Comparison of ENCODE assay signal across 12 mouse cellular contexts in genomic region chr19:37514811-37515292, GRCm38 (mm10). TPM values are rescaled to one million over a fixed set of nuclear protein-coding genes. Genes with fewer than 3 reads are reported as not detected.
DNase-seq lines count a peak whose midpoint lies in the region; ATAC-seq and TF ChIP-seq lines count a peak whose summit lies in the region.
"Had no signal": no experiment of that assay in that cellular context is flagged by ENCODE, and none has a peak within 500 bp of the region (broad histone marks: within the 10 kb centered on the region; RNA-seq: fewer than 3 reads in every experiment).

No protein-coding gene starts in this region.

- H3K36me3 ChIP-seq in heart, embryonic 14.5 days (ENCODE audit: control insufficient read depth, insufficient read depth, low read length): no peaks in the 10 kb centered on the region
- H3K36me3 ChIP-seq: embryonic facial prominence, embryonic 13.5 days had no signal

- H3K4me1 ChIP-seq in heart, embryonic 14.5 days (ENCODE audit: control insufficient read depth in 2 of 2, insufficient read depth in 2 of 2, low read length in 2 of 2): peaks cover 8 to 20% of the 10 kb centered on the region in 2 experiments
- H3K4me1 ChIP-seq in bone marrow macrophage, adult 2 months (ENCODE audit: control insufficient read depth, insufficient read depth, low read length): peaks cover 27% of the 10 kb centered on the region

- H3K9ac ChIP-seq in heart, embryonic 14.5 days (ENCODE audit: low read length): no peak overlapping the region
- H3K9ac ChIP-seq: embryonic facial prominence, embryonic 13.5 days had no signal

- TF ChIP-seq POLR2A in bone marrow macrophage, adult 2 months (IDR thresholded peaks at IDR 0.05; ENCODE audit: borderline replicate concordance, low read depth, low read length): no peak

- H3K27ac ChIP-seq in heart, embryonic 14.5 days (replicated peaks in 1 of 2; ENCODE audit: control insufficient read depth in 1 of 2, insufficient read depth in 1 of 2, low read depth in 2 of 2, low read length in 2 of 2): no peak overlapping the region; a peak in 2 of 4 replicates
- peak overlapping the region; percentile 44 for H3K27ac ChIP-seq in bone marrow macrophage, adult 2 months (ENCODE audit: insufficient read depth, low read depth, low read length)
- H3K27ac ChIP-seq: embryonic facial prominence, embryonic 13.5 days; gastrocnemius, adult 2 months had no signal

- no peak for DNase-seq in heart, adult 11 months
- DNase-seq in 3134 (ENCODE audit: extremely low read depth, insufficient read length, low spot score): peak; percentile 81
- DNase-seq in lung, postnatal 36 days: peak; percentile 70
- DNase-seq in left cerebral cortex, postnatal 36 days (ENCODE audit: low spot score in 2 of 2): no peak
- no peak for DNase-seq in heart, adult 9 months (ENCODE audit: low spot score in 2 of 2)
- DNase-seq: gastrocnemius, adult 2 months; heart, postnatal 4 days; midbrain, embryonic 14.5 days had no signal

- ATAC-seq in heart, embryonic 14.5 days (ENCODE audit: insufficient number of reproducible peaks, insufficient read depth, low FRiP score, low read depth): no peak
- no peak for ATAC-seq in erythroid progenitor cell, adult 5-6 weeks (replicated peaks; ENCODE audit: low FRiP score, poor library complexity, severe bottlenecking)

- H3K4me2 ChIP-seq in heart, embryonic 14.5 days (ENCODE audit: low read length): 0 out of 2 replicates have a peak overlapping the region, but pooled peaks have one; percentile 8
- H3K4me2 ChIP-seq: embryonic facial prominence, embryonic 13.5 days had no signal

- H3K4me3 ChIP-seq in heart, embryonic 14.5 days (ENCODE audit: control insufficient read depth in 1 of 2, insufficient read depth in 1 of 2, low read depth in 1 of 2, low read length in 2 of 2): no peak overlapping the region
- H3K4me3 ChIP-seq in bone marrow macrophage, adult 2 months (ENCODE audit: insufficient read depth, low read length): peak overlapping the region; percentile 34
- H3K4me3 ChIP-seq: embryonic facial prominence, embryonic 13.5 days; gastrocnemius, adult 2 months had no signal

- peaks cover 9% of the 10 kb centered on the region; the same call in 1 of the 2 replicates for H3K27me3 ChIP-seq in heart, embryonic 14.5 days (ENCODE audit: control insufficient read depth, insufficient read depth, low read length)
- H3K27me3 ChIP-seq: embryonic facial prominence, embryonic 13.5 days had no signal

- 31% methylated on average over 7 of the region's 7 CpGs for WGBS in heart, embryonic 14.5 days

- TF ChIP-seq CTCF in bone marrow macrophage, adult 2 months (IDR thresholded peaks at IDR 0.05; ENCODE audit: low read depth, low read length): no peak

- no peaks in the 10 kb centered on the region for H3K9me3 ChIP-seq in heart, embryonic 14.5 days (ENCODE audit: control insufficient read depth, low read length)
- H3K9me3 ChIP-seq: embryonic facial prominence, embryonic 13.5 days had no signal

- intact Hi-C loops in left cerebral cortex, postnatal 36 days (cut with DNase I): no loop called here

RNA-seq across cellular contexts. Expression of gene Exoc6, which starts 35.4 kb away (rescaled TPM):
- polyA plus RNA-seq in heart, embryonic 14.5 days (2014; fragmentation: Nextera tagmentation; extraction: Ambion mirVana): 20.3 and 20.6 TPM in 2 replicates
- polyA plus RNA-seq in bone marrow macrophage, adult 2 months (2012; ENCODE audit: insufficient read depth, insufficient read length, missing spikeins): 26.0 and 26.6 TPM in 2 replicates
- total RNA-seq in left cerebral cortex, postnatal 36 days (2021): 10 to 100 TPM; 42.3 to 43.9 TPM
- 26.3 and 32.7 TPM in 2 replicates for total RNA-seq in erythroid progenitor cell, adult 5-6 weeks (2015; ENCODE audit: low replicate concordance)
- total RNA-seq in erythroid progenitor cell, adult 5-6 weeks (2017; ENCODE audit: low replicate concordance): 39.3 and 39.6 TPM in 2 replicates

Comparison
In these comparisons a context has a peak if more than half of its experiments do, and no peak if none do; other contexts are left out.
1. DNase-seq: peak in 3134 (single experiment) and lung, postnatal 36 days (single experiment); none in heart, adult 11 months (single experiment), left cerebral cortex, postnatal 36 days (0 of 2) and heart, adult 9 months (0 of 2).